Mouse (Mus musculus) c-Kit-positive CD71-positive TER-119-positive erythroid progenitor cells, embryonic 14.5 days (primary cell): Measurements from ENCODE around the gene Brpf3.
"Not testable (repeated sequence)": the region's sequence is repeated elsewhere in the genome, so short reads cannot be mapped to it uniquely, and the experiment has no call there.

Experiments used
- DNase-seq: peaks from one replicate; pipeline ENCODE4 v3.0.0-alpha.2; 2013; ENCODE audit warnings: low spot score

Gene Brpf3

DNA sequence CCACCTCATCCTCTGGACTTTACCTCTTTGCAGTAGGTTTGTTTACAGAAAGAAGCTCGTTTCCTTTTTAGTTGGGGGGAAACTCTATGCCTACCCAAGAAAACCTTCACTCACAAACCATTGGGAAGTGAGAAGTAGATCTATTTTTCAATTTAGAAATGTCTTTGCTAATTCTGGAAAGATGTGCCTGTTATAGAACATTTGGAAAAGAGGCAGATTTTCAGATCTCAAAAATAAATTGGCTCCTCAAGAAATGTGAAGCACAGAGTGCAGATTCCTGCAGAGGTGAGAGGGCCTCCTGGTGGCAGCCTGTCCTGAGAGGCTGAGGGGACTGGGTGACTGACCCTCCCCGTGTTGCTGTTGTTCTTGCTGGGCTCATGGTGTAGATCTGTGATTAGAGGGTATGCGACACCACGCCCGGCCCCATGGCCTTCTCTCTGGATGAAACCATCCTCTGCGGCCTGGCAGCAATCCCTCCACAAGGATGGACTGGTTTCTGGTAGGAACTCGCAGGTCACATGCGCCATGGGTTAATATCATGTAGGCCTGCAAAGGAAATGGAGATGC is 26.9 kb downstream of the Brpf3 start:
- no peak for DNase-seq

DNA sequence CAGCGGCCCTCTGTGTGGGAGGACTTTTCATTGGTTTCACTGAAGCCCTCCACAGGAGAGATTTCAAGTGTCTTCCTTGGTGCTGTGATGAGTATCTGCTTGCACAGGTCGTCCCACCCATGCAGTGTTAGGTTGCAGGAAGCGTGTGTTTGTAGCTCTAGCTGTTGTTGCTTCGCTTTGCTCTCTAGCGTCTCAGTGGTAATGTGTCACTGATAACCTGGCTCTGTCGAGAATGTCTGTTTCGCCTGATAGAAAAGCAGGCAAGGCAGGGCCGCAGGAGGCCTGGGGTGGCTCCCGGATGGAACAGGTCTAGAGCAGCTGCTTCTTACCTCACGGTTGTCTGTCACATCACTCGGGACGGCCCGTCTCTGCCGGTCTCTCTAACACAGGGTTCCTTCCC is 28.2 kb downstream of the Brpf3 start:
- peak; percentile 89 for DNase-seq

DNA sequence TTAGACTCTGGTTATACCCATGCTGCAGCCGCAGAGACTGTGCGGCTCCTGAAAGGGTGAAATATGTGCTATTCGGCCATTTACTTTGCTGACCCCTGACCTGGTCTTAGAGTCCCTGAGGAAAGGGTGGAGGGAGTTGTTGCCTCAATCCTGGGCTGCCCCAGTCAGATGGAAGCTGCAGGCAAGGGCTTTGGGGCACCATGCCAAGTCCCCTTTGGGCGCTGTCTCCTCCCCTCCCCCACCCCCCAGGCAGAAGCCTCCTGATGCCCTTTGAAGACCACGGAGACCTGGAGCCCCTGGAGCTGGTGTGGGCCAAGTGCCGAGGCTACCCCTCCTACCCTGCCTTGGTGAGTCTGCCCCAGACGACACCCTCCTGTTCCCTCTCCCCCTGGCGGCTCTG is 30.2 kb downstream of the Brpf3 start:
- DNase-seq: no peak

DNA sequence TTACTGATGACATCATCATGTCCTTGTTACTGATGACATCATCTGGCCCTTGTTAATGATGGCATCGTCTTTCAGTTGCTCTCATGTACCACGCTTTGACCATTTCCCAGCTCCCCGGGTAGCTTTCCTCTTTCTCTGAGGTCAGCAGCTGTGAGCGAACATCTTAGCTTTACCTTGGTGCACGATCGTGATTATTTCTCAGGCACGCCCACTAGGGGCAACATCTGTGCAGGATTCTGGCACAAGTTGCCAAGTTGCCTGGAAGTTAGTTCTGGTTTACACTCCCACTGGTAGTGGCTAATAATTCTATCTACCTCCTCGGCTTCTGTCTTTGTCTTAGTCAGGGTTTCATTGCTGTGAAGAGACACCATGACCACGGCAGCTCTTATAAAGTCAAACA is 31.1 kb downstream of the Brpf3 start:
- DNase-seq: no peak

DNA sequence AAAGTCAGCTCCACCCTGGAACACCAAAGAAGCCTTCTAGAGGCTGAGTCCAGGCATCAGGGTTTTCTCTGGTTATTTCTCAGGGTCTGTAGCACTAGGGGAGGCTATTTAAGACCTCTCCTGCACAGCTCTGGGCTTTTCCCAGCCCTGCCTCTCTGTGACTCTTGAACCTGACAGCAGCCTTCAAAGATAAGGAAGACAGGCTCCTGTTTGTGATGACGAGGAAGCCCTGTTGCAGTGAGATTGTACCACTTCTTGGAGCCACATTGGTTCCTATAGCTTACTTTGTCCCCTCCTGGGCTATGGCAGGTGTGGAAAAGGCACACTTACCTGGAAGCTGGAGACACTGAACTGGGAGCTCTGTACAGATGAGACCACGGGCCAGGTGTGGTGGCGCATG is 32.0 kb downstream of the Brpf3 start:
- peak; percentile 85 for DNase-seq

DNA sequence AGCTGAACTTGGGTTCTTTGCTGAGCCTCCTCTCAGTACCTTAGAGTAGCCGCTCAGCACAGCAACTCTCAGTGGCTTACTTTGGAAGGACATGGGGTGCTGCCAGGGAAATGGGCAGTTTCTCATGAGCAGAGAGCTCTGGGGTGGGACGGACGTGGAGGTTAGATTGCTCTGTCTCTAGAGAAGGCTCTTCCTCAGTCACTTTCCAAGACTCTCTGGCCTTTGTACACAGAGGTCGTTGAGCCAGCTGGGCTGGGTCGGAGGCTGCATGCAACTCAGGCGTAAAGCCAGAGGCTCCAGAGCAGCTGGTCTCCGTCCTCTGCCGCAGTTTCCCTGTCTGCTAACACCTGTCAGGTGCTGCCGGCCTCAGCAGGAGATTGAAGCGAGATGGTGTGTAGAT is 33.8 kb downstream of the Brpf3 start:
- no peak for DNase-seq

DNA sequence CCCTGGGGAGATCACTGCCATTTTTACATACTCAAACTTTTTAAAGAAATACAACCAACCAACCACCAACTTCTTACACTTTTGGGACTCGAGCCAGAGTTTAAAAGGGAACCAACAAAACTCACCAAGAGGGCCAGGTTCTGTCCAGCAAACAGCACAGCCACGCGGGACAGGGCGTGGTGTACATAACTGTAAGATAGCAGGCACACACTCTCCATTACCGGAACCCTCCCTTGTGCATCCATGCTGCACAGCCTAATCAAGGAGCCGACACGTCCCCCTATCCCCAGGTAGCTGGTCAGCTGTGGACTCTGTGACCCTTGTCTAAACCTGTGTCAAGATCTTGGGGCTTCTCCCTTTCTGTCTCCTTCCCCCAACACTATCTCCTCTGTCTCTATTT is 37.0 kb downstream of the Brpf3 start:
- no peak for DNase-seq

DNA sequence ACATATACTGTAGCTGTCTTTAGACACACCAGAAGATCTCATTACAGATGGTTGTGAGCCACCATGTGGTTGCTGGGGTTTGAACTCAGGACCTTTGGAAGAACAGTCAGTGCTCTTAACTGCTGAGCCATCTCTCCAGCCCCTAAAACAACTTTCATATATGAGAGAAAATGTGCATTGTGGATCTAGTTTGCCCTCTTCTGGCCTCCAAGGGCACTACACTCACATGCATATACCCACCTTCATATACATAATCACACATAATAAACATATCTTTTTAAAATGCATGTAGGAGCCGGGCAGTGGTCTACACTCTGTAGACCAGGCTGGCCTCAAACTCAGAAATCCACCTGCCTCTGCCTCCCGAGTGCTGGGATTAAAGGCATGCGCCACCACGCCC is 41.1 kb downstream of the Brpf3 start:
- DNase-seq: not testable (repeated sequence)

DNA sequence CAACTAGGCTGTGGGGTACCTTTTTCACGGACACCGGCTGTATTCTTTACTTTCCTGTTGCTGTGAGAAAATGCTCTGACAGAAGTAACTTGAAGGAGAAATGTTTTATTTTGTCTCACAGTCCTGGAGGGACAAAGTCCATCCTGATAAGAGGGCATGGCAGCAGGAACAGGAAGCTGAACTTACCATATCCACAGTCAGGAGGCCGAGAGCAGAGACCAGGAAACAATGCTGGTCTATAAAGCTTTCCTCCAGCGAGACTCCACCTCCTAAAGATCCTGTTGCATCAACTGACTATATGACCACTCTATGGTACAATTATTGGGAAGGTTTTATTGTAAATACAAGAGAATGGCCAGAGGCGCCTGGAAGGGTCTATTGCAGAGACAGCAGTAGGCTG is 42.8 kb downstream of the Brpf3 start:
- DNase-seq: no peak

DNA sequence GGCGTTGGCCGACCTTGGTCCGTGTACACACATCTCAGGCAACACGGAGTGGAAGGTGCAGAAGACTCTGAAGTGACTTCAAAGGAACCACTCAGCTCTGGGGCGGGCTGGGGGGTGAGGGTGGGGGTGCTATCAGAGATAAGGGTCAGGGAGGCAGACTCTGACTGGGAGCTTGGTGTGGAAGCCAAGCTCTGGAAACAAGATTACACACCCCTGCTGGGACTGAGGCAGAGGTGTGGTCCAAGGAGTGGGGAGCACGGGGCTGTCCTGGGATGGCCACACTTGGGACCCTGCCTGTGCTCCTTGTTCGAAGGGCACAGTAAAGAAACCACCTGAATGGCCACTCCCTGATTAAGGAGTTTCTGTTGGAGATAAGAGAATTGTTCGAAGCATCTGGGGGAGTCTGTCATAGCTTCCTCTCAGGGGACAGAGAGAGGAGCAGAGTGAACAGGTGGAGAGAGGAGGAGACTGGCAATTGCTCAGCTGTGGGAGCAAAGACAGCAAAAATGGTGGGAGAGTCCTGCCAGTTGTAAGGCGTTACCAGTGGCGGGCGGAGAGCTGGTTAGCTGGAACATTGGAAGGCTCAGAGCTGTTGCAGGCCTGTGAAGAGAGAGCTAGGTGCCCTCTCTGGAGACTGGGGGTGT is 46.2 kb downstream of the Brpf3 start:
- no peak for DNase-seq

DNA sequence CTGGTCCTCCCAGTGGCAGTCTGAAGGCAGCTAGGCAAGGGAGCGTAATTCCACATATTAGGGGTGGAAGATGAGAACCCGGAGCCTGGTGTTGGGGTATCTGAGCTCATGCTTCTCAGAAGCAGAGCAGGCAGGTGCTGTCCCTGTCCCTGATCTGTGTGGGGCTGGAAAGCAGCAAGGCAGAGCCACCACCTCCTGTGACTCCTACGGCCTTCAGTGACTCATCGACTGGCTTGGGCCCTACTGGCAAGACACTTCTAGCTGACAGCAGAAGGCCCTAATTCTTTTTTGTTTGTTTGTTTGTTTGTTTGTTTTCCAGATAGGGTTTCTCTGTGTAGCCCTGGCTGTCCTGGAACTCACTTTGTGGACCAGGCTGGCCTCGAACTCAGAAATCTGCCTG is 49.6 kb downstream of the Brpf3 start:
- DNase-seq: no peak

DNA sequence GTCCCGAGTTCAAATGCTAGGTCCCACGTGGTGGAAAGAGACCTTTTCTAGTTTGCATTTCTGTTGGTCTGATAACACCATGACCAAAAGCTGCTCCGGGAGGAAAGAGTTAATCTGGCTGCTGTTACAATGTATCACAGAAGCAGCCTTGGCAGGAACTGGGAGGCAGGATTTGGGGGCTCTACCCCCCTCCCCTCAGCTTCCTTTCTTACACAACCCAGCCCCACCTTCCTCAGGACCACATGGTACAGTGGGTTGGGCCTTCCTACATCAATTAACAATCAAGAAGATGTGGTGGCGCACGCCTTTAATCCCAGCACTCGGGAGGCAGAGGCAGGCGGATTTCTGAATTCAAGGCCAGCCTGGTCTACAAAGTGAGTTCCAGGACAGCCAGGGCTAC is 53.5 kb downstream of the Brpf3 start:
- DNase-seq: no peak

DNA sequence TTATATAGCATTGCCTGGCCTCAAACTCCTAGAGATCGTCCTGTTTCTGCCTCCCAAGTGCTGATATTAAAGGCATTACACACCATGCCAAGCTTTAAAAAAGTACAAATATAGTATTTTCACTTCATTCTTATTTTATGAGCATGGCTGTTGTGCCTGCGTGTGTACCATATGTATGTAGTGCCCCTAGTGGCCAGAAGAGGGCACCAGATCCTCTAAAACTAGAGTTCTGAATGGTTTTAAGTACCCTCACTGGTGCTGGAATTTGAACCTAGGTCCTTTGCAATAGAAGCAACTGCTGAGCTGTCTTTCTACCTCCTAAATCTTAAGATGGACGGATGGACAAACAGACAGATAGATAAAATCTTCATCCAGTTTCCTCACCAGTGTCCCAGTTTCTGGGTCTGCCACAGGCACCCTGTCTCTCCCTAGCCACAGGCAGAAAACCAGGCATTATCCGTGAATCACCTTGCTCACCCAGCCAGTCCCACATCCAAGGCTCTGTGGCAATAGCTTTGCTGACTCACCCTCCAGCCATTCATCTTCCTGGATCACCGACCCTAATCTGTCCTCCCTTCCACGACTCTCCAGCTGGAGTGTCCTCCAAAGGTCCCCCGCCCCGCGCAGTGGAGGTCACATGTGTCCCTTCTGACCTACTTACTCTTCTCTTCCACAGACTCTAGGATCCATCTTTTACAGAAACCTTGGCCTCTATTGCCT is 54.4 kb downstream of the Brpf3 start:
- DNase-seq: peak; percentile 75

DNA sequence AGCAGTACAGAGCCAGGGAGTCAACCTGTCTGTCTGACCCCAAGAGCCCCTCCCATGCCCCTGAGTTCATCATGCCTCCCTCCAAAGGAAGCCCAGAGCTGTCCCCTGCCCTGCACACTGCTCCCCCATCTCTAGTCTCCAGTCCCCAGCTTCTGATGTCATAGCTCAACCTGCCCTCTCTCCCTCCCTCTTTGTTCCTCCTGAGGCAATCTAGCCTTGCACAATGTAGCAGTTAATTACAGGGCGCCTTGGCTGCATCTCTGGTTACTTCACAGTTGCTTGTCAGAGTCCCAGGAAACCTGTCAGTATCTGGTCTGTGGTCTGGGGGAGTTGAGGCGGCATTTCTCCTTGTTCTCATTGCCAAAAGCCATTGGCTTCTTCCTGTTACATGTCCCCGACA is 55.1 kb downstream of the Brpf3 start:
- DNase-seq: no peak

DNA sequence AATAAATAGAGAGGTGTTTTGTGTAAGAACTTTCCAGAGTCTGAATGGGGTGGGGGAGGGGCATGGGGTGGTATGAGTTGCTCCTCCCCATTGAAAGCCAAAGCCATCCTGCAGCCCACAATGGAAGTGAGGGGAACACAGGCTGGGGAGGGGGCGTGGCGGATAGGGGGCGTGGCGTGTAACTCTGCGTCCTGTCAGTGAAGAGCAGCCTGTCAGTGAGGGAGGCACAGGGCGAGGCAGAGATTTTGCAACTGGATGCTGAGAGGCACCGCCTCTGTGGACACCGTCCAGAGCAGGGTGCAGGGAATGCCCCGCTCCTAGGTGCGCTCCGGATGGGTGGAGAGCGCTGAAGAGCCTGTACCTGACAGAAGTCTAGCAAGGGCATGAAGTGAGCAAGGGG is 57.3 kb downstream of the Brpf3 start, which contains the start of gene Pnpla1:
TSS of gene Pnpla1 (plus strand) at position 207 of the 400 bp plus-strand sequence.
- DNase-seq: no peak

DNA sequence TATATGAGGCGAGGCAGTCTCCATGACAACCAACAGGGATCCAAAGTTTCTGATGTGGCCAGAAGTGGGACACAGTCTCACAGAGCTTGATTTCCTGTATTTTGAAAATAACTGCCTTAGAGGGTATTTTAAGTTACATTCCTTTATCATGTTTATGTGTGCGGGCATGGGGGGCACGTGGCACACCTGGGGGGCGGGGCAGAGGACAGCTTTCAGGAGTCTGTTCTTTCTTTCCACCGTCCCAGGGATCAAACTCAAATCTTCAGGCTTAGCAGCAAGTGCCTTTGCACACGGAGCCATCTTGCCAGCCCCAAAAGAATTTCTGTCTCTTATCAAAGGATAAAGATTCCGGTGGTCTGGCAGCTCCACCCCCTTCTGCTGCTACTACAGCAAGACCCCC is 63.0 kb downstream of the Brpf3 start:
- DNase-seq: no peak

DNA sequence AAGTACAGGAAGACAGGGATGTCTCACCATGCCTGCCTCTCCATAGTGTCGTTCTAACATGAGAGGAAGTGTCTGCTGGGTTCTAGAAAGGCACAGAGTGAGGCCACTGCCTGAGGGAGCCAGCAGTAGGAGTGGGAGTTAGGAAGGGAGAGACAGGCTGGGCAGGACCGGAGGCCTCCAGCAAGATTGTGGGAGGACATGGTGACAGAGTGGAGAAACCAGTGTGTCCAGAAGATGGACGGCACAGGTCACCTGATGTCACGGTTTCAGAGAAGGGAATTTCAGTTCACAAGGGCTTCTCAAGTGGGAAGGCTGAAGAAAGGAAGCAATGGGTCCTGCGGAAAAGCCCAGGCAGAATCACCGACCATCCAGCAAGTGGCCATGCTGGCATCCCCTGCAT is 63.6 kb downstream of the Brpf3 start:
- no peak for DNase-seq

DNA sequence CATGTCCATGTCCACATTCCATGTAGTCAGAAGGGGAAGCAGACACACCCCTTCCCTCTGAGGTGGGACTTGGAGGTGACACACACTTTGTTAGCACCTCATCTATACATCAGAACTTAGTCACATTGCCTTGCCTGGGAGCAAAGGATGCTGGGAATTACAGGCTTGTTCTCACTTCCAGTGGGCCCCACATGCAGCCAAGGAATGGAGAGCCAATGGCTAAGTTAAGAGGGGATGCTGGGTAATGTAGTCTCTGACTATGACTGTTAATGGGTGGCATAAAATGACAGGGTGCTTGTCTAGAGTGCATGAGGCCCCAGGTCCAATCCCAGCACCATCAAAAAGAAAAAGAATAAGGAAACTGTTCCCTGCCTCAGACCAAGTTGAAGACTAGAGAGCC is 66.0 kb downstream of the Brpf3 start:
- no peak for DNase-seq

DNA sequence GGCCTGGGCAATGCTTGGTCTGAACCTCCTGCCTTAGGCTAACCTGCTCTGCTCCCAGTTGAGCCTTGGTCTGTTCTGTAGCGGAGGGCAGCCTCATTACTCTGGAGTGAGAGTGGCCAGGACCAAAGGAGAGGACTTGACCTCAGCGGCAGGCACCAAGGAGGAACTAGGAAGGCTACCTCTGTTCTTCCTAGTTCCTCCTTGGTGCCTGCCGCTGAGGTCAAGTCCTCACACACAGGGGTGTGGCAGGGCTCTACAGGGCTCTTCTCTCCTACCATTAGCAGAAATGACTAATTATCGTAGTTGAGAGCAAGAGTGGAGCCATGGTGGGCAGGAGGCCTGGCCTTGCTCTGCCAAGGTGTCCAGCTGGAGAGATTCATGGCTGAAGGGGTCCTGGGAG is 66.5 kb downstream of the Brpf3 start:
- DNase-seq: no peak

DNA sequence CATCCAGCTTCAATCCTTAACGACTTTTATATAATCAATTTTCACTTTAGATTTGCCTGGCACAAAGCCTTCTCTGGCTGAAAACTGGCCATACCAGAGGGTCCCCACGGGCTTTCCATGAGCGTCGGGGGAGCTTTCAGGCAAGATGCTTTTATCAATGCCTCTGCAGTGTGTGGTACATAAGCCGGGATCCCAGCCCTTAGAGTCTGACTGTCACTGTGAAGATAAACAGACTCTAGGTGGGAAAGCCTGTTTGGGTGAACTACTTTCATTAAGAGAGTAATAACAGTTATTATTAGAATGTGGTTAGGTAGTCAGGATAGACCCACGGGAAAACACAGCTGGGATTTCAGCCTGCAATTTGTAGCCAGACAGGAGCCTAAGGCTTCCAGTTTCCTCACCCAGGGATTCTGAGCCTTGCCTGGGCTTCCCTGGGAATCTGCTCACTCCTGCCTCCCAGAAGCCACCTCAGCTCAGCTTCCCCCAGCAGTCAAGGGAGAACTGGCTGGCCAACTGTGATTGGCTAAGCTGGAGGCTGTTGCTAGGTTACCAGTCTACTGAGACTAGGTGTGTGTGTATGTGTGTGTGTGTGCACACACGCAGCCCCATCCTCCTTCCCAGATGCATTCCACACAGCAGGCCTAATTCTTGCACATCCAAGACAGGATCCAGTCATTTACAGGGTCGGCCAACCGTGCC is 68.7 kb downstream of the Brpf3 start:
- no peak for DNase-seq

DNA sequence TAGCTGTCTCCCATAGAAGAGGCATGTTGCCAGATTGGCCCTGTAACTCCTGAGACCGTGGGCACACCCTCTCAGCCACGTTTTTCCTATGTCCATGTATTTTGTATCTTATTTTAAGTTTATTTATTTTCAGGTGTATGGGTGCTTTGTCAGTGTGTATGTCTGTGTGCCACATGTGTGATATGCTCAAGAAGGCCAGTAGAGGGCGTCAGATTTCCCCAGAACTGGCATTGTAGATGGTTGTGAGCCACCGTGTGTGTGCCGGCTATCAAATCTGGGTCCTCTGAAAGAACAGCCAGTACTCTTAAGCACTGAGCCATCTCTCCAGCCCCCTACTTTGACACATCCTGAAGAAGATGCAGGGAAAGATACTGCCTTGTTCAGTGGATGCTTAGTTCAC is 69.5 kb downstream of the Brpf3 start:
- no peak for DNase-seq

DNA sequence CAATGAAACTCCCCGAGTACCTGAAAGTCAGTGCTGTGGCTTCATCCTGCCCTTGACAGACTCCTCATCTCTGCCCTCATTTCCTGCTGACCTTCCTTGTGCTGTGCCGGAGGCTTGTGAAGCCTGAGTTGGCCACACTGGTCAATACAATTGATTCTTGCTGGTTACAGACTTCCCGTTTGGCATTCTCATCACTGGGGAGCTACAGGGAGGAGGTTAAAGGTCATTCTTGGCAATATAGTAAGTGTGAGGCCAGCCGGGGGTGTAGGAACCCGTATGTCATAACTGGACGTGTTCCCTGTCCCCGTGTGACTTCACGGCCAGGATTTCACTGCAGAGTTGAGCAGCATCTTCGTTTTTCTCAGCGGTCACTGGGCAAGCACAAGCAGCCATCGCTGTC is 70.9 kb downstream of the Brpf3 start:
- no peak for DNase-seq

DNA sequence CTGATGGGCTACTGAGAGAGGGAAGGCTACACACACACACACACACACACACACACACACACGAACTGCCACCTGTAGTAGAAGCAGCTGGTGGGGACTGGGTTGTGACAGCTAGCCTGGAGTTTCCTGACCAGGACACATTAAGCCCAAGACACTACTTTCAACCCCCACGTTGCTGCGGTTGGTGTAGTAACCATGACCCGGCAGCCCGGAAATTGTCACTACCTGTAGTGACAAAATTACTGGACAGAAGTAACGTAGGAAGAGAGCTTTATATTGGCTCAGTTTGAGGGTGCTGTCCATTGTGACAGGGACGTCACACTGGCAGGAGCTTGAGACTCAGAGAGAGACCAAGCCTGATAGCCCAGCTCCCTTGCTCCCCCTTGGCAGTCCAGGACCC is 71.4 kb downstream of the Brpf3 start:
- no peak for DNase-seq
